Mouse (Mus musculus) kidney, embryonic 16.5 days (tissue): ENCODE measurements around the gene Cdca4. TPM values are rescaled to one million over a fixed set of nuclear protein-coding genes. Genes with fewer than 3 reads are reported as not detected.

Experiments used
- ATAC-seq: fragments of 200-750 bp; cut with Nextera tagmentation; 2 replicates; pipeline ENCODE4 v1.8.0; 2017; ENCODE audit warnings: moderate TSS enrichment; ENCODE audit not compliant: low FRiP score, low TSS enrichment
- H3K27ac ChIP-seq: fragments of 300-500 bp; sonication (generic); 2 replicates; pipeline ENCODE4 v1.5.1; 2014; ENCODE audit warnings: low read length
- H3K27me3 ChIP-seq: fragments of 300-500 bp; sonication (generic); 2 replicates; pipeline ENCODE4 v1.6.1; 2014; ENCODE audit warnings: low read length, control low read depth, mixed read lengths; ENCODE audit not compliant: insufficient read depth
- H3K36me3 ChIP-seq: fragments of 300-500 bp; sonication (generic); 2 replicates; pipeline ENCODE4 v1.6.1; 2014; ENCODE audit warnings: low read length, control low read depth, mixed read lengths; ENCODE audit not compliant: insufficient read depth
- H3K4me1 ChIP-seq: fragments of 300-500 bp; sonication (generic); 2 replicates; pipeline ENCODE4 v1.6.1; 2014; ENCODE audit warnings: low read length, control low read depth, mixed read lengths; ENCODE audit not compliant: insufficient read depth
- H3K4me2 ChIP-seq: fragments of 300-500 bp; sonication (generic); replicated peaks from 2 replicates; pipeline ENCODE4 v1.6.1; 2014; ENCODE audit warnings: low read depth, low read length
- H3K4me3 ChIP-seq: fragments of 300-500 bp; sonication (generic); 2 replicates; pipeline ENCODE4 v1.5.1; 2014; ENCODE audit warnings: mild to moderate bottlenecking, low read length
- H3K9ac ChIP-seq: fragments of 300-500 bp; sonication (generic); replicated peaks from 2 replicates; pipeline ENCODE4 v1.6.1; 2014; ENCODE audit warnings: low read length
- H3K9me3 ChIP-seq: fragments of 300-500 bp; sonication (generic); 2 replicates; pipeline ENCODE4 v1.6.1; 2016; ENCODE audit warnings: low read length, control low read depth
- WGBS: fragments of 180-500 bp; shearing (Covaris S2); extraction: QIAGEN DNeasy Blood & Tissue Kit; methylation state at CpG from one replicate; pipeline ENCODE4 v1.1.7; 2014; 5-methylcytosine and 5-hydroxymethylcytosine counted together
- polyA plus RNA-seq: library from polyadenylated mRNA; unstranded; fragments of >200 nt; fragmentation: Nextera tagmentation; extraction: Ambion mirVana; gene quantifications from 2 replicates; pipeline ENCODE4 v1.2.1, GENCODE M21; 2015

The Cdca4 gene
- polyA plus RNA-seq, 1 experiment from 2014 or later: 113 TPM

DNA sequence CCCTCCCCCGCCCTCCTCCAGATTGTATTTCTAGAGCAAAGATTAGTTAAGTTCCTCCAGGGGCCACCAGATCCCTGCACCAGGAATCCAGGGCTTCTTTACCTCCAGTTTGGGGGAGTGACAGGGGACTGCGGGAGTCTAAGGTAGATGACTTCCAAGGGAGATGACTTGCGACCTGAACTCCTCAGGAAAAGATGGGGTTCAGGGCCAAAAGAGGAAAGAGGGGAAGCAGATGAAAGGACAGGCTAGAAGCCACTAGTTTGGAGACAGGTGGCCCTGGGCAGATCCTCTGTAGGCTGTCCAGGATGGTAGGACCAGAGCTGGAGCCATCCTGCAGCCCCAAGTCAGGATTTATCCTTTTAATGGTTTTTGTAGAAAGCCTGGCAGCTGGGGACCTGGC, 26.3 kb downstream of the Cdca4 start:
- Histone ChIP-seq H3K9me3 (no peaks in the 10 kb centered on the region), H3K36me3 (no peaks in the 10 kb centered on the region), H3K4me1 (peaks cover 16% of the 10 kb centered on the region), H3K4me2 (peak overlapping the region; percentile 100; the same call in 1 of the 2 replicates), H3K27ac (no peak overlapping the region), H3K9ac (no peak overlapping the region), H3K27me3 (peaks cover 8% of the 10 kb centered on the region; the same call in 1 of the 2 replicates), H3K4me3 (no peak overlapping the region)
- 11% methylated on average over 3 of the region's 3 CpGs for WGBS
- ATAC-seq: no peak

DNA sequence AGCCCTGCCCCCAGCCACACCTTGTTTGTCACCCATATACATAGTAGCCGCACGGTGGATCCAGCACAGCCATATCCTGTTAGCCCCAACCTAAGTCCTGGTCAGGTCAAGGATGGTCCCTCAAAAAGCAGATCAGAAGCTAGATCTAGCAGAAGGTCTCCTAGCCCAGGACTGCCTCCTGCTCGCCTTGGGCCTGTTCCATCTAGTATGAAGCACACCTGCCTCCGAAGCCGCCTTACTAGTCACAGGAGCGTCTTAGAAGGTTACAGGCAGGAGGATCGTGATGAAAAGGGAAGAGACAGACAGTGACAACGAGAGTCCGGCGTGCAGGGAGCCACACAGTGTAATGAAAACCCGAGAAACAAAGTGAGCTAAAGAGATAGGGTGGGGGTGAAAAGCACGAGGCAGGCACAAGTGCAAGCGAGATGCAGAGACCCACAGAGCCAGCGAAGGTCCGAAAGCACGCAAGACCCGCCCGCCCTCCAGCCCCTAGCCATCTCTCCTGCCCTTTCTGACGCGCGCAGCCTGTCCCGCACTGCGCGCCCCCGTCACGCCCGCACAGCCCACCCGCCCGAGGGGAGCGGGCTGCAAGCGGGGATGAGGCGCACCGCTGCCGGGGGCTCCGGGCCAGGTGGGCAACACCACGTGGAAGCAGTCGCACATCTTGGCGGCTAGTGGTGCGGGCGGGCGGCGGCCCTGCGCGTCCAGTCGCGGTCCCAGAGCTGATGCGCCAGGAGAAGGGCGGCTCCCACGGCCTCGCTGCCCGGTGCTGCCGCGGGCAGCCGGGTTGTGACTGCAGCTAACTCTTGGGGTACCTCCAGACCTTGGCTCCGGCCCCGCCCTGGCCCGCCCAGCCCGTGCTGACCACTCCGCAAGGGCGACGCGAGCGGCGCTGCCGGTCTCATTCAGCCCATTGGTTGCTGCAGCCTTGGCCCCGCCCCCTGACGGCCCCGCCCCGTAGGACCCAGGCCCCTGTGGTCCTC, 27.1 kb downstream of the Cdca4 start, which contains the start of gene Ahnak2:
Ahnak2 (minus strand) TSS at position 794 of the 983 bp plus-strand sequence.
- Histone ChIP-seq H3K36me3 (no peaks in the 10 kb centered on the region), H3K4me3 (peak within 1 kb of the TSS; percentile 59), H3K27me3 (peaks cover 8% of the 10 kb centered on the region; the same call in 1 of the 2 replicates), H3K9ac (peak within 1 kb of the TSS; percentile 62), H3K9me3 (no peaks in the 10 kb centered on the region), H3K4me2 (peak within 1 kb of the TSS; percentile 100), H3K27ac (no peak within 1 kb of the TSS), H3K4me1 (peaks cover 21% of the 10 kb centered on the region)
- WGBS: 4% methylated on average over 67 of the region's 69 CpGs
- ATAC-seq: peak; percentile 79

DNA sequence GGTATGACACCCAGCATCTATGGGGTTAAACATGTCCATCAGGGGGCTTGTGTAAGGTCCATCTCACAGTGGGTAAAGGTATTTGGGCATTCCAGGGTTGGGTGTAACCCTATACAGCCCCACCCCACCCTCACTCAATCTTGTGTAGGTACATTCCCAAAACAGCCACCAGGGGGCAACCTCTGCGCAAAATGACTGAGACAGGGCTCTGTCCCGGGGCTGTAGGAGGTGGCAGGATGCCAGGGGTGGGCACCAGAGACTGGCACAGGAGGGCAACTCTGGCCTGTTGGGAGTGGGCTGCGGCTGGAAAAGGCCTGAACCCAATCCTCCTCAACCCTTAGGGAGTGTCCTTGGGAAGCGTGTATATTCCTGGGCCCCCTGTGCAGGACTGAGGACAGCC, 28.7 kb downstream of the Cdca4 start:
- WGBS: 19% methylated on average over 4 of the region's 4 CpGs
- Histone ChIP-seq H3K36me3 (no peaks in the 10 kb centered on the region), H3K4me2 (no peak overlapping the region), H3K9ac (no peak overlapping the region), H3K4me3 (no peak overlapping the region), H3K9me3 (no peaks in the 10 kb centered on the region), H3K27me3 (peaks cover 8% of the 10 kb centered on the region; the same call in 1 of the 2 replicates), H3K4me1 (peaks cover 25% of the 10 kb centered on the region), H3K27ac (no peak overlapping the region)
- ATAC-seq: peak; percentile 29

DNA sequence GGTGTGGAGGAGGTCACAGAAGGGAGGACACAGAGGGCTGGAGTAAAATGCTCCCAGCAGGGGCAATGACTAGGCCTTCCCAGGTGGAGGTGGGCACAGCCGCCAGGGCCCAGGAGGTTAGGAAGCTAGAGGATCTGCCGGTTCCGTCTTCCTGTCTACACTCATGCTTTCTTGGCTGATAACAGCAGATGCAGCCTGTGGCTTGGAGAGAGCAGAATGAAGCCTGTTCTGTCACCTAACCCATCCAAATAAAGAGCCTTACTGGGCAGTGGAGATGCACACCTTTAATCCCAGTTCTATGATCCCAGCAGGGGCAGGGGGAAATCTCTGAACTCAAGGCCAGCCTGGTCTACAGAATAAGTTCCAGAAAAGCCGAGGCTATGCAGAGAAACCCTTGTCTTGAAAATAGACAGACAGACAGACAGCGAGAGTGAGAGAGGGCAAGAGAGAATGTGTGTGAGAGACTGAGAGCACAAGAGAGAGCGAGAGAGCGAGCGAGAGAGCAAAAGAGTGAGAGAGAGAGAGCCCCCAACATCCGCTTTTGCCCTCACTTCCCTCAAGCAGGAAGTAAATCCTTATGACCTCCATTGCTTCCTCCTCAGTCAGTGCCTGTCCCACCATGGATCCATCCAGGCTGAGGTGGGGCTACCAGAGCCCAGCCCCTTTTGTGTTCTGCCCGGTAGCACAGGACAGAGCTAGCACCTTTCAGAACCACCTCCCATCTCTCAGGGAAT, 29.8 kb downstream of the Cdca4 start:
- Histone ChIP-seq H3K27ac (no peak overlapping the region), H3K4me3 (no peak overlapping the region), H3K27me3 (peaks cover 8% of the 10 kb centered on the region; the same call in 1 of the 2 replicates), H3K9me3 (no peaks in the 10 kb centered on the region), H3K9ac (no peak overlapping the region), H3K4me2 (no peak overlapping the region), H3K36me3 (no peaks in the 10 kb centered on the region), H3K4me1 (peaks cover 30% of the 10 kb centered on the region)
- WGBS: 82% methylated on average over 10 of the region's 10 CpGs
- ATAC-seq: no peak

DNA sequence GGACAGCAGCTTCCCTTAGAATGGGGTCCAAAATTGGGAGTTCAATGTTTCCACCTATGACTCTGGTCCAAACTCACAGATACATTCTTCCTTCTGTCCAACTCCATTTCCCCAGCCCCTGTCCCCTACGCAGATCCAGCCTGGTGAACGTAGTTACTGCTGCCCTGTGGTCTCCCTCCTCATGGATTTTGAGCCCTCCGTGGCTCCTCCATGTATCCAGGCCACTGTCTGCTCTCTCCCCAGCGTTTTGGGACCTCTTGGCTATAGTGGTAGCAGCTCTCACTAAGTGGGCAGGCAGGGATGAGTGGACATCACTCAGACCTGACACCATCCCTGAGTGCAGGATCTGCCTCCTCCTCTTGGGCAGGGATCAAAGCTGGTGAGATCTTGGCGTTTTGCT, 30.5 kb downstream of the Cdca4 start:
- WGBS: 69% methylated on average over 5 of the region's 5 CpGs
- ATAC-seq: no peak
- Histone ChIP-seq H3K4me1 (peaks cover 37% of the 10 kb centered on the region), H3K27me3 (peaks cover 8% of the 10 kb centered on the region; the same call in 1 of the 2 replicates), H3K4me3 (no peak overlapping the region), H3K36me3 (no peaks in the 10 kb centered on the region), H3K27ac (no peak overlapping the region), H3K9me3 (no peaks in the 10 kb centered on the region), H3K4me2 (no peak overlapping the region), H3K9ac (no peak overlapping the region)

DNA sequence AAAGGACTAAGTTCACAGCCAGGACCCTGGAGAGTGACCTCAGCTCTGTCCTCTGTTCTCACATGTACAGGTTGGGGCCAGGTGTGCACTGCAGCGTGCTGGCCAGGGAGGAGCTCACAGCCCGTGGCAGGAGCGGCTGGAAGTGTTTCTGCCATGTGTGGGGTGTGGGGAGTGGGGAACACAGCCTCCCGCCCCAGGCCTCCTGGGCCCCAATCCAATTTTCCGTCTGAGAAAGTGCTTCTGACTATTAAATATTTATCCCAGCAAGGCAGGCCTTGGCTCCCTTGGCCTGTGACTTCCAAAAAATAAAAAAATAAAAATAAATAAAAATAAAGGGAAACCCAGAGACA, 30.9 kb downstream of the Cdca4 start:
- ATAC-seq: no peak
- WGBS: 25% methylated on average over 5 of the region's 5 CpGs
- no peak overlapping the region for H3K4me3 ChIP-seq
- no peak overlapping the region for H3K4me2 ChIP-seq
- H3K4me1 ChIP-seq: peaks cover 37% of the 10 kb centered on the region
- no peaks in the 10 kb centered on the region for H3K36me3 ChIP-seq
- H3K9me3 ChIP-seq: no peaks in the 10 kb centered on the region
- no peak overlapping the region for H3K9ac ChIP-seq
- H3K27me3 ChIP-seq: peaks cover 8% of the 10 kb centered on the region; the same call in 1 of the 2 replicates
- H3K27ac ChIP-seq: no peak overlapping the region

DNA sequence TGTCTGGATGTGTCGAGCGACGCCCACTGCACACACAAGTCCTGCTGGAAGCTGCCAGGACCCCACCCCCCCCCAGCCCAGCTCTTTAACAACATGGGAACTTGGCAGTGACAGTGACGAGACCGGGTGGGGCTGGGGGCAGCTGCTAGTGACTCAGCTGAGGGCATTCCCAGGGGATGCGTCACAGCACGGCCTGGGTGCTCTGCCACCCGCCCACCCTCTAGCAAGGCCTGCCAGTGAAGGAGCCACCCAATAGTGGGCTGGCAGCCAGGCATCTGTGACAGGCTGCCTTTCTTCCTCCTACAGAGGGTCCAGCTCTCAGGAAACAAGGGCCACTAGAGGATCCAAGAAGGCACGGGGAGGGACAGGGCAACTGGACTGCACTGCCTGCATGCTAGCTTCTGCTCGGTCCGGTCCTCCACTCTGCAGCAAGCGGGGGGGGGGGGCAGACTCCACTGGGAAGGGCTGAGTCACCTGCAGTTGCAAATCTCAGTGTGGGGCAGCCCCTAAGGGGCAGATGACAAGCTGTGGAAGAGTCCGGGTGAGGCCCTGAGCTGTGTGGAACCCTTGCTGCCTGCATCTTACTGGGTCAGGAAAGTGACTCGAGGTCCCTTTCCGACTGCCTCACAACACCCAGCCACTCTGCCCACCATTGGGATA, 31.4 kb downstream of the Cdca4 start:
- Histone ChIP-seq H3K4me1 (peaks cover 37% of the 10 kb centered on the region), H3K9me3 (no peaks in the 10 kb centered on the region), H3K4me2 (no peak overlapping the region), H3K36me3 (no peaks in the 10 kb centered on the region), H3K9ac (no peak overlapping the region), H3K27ac (no peak overlapping the region), H3K27me3 (peaks cover 8% of the 10 kb centered on the region; the same call in 1 of the 2 replicates), H3K4me3 (no peak overlapping the region)
- WGBS: 55% methylated on average over 15 of the region's 15 CpGs
- ATAC-seq: no peak

DNA sequence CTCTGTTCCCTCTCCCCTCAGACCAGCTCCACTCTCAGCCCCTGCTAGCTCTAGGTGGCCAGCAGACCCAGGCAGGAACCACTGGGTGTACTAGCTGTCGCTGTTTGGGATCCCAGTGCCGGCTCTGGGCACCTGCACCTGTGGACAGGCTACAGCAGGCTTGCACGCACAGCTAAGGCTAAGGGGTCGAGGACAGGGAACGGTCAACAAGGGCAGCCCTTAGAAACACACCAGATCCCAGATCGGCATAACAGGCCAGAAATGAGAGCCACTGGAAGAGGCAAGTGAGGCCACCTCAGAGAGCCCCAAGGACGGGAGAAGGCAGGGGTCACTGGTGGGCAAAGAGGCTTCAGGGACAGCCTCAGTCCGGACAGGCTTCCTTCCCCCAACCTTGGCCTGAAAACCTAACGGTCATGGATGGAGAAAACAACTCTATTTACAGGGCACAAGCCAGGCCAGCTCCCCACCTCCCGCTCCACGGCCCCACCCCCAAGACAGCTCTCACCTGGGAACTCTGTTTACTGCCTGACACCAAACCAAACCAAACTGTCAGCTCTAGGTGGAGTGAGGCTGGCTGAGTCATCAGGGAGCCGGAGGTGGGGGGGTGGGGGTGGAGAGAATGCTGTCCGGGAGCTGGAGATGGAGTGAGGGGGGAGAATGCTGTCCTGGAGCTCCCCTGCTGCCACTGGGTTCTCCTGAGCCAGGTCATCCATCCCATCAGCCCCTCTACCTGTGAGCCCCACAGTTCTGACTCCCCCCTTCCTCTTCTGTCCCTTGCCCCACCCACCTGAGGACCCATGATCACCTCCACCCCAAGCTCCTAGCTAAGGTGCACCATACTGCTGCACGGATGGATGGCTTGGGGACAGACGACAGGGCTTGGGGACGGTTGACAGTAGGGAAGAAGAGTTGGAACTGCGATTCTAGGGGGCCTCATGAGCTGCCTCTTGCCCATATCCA, 32.4 kb downstream of the Cdca4 start:
- no peak overlapping the region for H3K27ac ChIP-seq
- H3K27me3 ChIP-seq: peaks cover 6% of the 10 kb centered on the region; the same call in 1 of the 2 replicates
- H3K9ac ChIP-seq: no peak overlapping the region; the same call in 1 of the 2 replicates
- no peak overlapping the region for H3K4me2 ChIP-seq
- no peak for ATAC-seq
- 45% methylated on average over 17 of the region's 17 CpGs for WGBS
- no peaks in the 10 kb centered on the region for H3K9me3 ChIP-seq
- H3K36me3 ChIP-seq: no peaks in the 10 kb centered on the region
- H3K4me1 ChIP-seq: peaks cover 31% of the 10 kb centered on the region
- no peak overlapping the region for H3K4me3 ChIP-seq
